Mouse (Mus musculus) spleen, adult 2 months (tissue): ENCODE data around the gene C1qtnf7.

Source experiments
- CTCF ChIP-seq: fragments of 200-500 bp; IDR thresholded peaks from 2 replicates; pipeline ENCODE4 v1.5.1; 2011; ENCODE audit warnings: mild to moderate bottlenecking, inconsistent platforms; ENCODE audit not compliant: insufficient read depth, insufficient read length, insufficient replicate concordance; ENCODE audit errors: extremely low read depth
- POLR2A ChIP-seq: fragments of 200-500 bp; IDR thresholded peaks from 2 replicates; pipeline ENCODE4 v1.6.1; 2011; ENCODE audit warnings: low read depth, low read length, inconsistent platforms

GRCm38 (mm10) chr5:43521369-43521768, 6.0 kb downstream of the C1qtnf7 start:
- TF ChIP-seq CTCF, result no peak
- TF ChIP-seq POLR2A, result no peak
